Mouse (Mus musculus) right cerebral cortex, postnatal 14 days (tissue): ENCODE results near the gene Garnl3.
"Not testable (repeated sequence)": the region's sequence is repeated elsewhere in the genome, so short reads cannot be mapped to it uniquely, and the experiment has no call there.

ENCODE experiments used
- DNase-seq: peaks from one replicate; pipeline ENCODE4 v3.0.0; 2022

The Garnl3 gene

DNA sequence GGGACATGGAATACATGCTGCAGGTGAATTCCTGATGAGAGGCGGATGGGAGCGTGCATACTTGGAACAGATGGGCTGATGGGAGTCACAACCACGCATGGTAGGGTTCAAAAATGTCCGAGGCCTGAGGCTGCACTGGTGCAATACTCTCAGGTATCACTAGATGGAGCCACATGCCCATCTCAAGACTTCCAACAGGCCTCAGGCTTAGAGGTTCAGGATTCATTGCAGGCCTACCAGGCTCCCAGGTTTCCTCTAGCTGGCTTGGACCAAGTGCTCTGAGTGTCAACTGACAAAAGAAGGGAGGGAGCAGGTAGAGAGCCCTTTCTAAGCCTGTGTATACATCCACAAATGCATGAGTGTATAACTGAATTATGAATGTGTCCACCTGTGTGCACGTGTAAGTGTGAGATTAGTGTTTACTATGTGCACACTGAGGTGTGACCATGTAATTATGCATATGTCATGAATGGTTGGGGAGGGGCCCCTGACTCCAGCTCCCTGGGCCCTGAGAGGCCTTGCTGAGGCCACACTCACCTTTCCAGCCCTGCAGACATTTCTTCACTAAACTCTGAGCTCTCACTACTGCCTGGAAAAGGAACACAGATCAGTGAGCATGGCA, 23.4 kb upstream of the Garnl3 start:
- peak; percentile 73 for DNase-seq

- DNase-seq: no peak
These were observed 15.5 kb upstream of the Garnl3 start for GRCm38 (mm10) chr2:33146994-33147393.

- no peak for DNase-seq
These were observed 11.8 kb upstream of the Garnl3 start for GRCm38 (mm10) chr2:33143292-33143691.

DNA sequence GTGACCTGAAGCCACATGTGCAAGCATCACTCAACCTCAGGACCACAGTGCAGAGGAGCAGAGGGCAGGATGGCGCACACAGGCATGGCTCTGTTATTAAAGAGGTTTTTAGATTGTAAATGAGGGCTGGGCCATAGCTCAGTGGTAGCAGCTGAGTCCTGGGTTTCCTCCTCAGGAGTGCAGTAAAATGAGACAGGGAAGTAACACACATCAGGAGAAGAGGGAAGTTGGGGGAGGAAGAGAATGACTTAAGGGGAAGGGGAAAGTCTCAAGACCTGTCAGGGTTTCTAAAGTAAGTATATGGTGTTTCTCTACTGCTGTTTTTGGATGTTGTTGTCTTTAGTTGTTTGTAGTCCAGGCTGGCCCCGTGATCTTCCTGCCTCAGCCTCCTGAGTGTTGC, 7.0 kb upstream of the Garnl3 start:
- no peak for DNase-seq

DNA sequence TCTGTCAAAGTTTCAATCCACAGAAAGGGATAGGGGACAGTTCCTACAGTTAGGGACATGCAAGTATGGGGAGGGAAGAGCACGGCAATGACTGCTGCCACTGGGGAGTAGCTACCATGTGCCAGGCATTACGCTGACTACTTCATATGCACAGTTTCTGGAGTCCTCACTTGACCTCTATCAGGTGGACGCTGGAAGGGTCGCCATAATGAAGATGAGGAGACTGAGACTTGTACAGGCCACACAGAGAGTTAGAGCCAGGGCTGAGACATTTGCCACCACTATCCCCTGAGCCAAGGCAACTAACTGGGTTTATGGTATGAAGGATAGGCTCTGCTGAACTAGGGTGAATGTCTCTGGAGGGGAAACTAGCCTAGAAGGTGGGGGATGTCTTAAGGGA, 6.3 kb upstream of the Garnl3 start:
- DNase-seq: no peak

- no peak for DNase-seq
These were observed 5.8 kb upstream of the Garnl3 start for GRCm38 (mm10) chr2:33137244-33137643.

GRCm38 (mm10) chr2:33136366-33136765, 4.9 kb upstream of the Garnl3 start:
- no peak for DNase-seq

DNA sequence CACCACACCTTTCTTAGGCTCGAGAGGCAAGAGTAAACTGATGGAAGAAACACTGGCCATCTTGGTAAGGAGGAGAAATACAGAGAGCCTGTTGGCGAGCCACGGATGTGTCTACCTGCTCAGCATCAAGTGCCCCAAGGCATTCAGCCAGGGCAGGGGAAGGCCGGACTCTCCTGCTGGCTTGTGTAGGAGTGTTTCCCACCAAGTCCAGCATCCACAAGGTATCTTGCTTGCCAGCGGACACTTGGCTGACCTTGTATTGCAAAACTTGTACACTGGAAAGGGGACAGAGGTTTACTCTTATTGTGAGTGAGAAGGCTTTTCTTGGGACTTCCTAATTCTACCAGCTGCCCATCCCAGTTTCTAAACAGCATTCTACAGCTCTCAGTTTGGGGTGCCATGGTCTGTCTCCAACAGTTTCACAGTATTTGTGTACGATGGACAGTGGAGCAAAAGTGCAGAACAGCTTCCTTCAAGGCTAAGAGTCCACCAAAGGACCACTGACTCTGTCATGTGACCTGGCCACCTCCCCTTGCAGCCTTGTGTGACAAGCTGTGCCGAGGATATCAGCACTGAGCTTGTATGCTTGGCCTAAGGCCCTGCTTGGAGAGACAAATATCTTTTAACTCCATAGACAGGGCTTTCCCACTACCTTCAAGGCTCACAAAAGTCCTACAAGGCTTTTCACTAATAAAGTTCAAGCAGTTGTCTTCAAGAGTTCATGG, 3.5 kb upstream of the Garnl3 start:
- DNase-seq: no peak

- DNase-seq: no peak
These were observed 852 bp upstream of the Garnl3 start for GRCm38 (mm10) chr2:33132306-33132705.

DNA sequence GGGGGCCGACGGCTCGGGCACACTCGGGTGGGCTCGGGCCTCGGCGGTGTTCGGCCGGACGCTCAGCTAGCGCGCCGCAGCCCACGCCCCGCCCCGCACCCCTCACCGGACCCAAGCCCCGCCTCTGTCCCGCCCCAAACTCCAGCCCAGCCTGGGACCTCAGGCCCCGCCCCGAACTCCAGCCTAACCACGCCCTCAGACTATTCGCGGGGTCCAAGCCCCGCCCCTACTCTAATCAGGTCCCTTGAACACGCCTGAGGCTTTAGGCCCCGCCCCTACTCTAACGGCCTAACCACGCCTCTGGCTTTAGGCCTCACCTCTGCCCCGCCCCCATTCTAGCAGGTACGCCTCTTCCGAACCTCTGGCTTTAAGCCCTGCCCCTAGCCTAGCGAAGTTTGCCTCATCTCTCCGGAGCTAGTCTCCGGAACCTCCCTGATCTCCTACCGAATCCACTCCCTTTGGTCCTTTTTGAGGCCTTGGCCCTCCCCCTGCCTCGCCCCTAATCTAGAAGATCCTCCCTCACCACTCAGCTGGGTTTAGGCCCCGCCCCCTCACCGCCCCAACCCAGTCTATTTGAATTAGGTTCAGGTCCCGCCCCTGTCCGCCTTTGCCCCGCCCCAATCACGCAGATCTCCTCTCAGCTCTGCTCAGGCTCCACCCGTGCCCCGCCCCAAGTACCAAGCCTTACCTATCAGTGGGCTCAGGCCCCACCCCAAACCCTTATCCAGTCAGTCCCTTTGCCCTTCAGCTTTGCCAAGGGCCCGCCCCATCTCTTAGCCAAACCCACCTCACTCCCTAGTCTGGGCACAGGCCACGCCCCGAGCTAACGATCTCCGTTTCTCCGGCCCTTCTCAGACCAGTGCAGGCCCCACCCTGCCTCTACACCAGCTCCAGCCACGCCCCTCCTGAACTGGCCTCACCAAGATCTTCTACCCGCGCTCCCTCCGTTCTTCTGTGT, 649 bp downstream of the Garnl3 start:
- DNase-seq: peak; percentile 96

DNA sequence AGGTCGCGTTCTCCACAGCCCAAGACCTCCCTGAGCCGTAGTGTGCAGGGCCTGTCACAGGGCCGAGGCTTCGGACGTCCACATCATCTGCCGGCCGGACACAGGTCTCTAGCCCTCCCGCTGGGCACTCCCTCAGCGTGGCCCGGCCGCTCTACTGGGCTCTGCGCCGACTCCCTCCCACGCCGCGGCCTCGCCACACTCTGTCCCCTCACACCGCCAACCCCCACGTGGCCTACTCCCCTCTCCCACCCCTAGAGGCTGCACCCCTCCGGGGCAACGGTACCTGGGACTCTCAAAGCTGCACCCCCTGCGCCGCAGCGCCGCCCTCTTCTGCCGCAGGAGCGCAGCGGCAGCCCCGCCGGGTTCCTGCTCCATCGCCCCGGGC, 1.3 kb downstream of the Garnl3 start:
- no peak for DNase-seq

- no peak for DNase-seq
These were observed 1.8 kb downstream of the Garnl3 start for GRCm38 (mm10) chr2:33129696-33130095.

GRCm38 (mm10) chr2:33129005-33129404, 2.4 kb downstream of the Garnl3 start:
- no peak for DNase-seq

GRCm38 (mm10) chr2:33127271-33127670, 4.2 kb downstream of the Garnl3 start:
- no peak for DNase-seq

GRCm38 (mm10) chr2:33122856-33123255, 8.6 kb downstream of the Garnl3 start:
- DNase-seq: no peak

DNA sequence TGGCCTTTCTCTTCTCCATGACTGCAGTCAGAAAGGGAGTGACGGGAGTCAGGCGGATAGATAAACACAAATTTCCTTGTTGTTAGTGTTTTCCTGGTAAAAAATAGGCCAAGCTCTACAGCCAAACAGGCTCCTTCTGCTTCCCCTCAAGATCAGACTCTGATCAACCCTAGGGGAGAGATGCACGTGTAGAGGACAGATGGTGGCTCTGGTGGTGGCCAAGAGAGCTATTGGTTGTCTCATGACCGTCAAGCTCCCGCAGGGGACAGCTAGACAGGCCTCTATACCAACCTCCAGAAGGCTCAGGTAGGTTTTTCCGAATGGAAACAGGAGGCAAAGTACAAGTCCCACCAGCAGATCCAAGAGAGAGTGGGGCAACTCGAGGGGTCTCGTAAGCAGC, 30.9 kb downstream of the Garnl3 start:
- no peak for DNase-seq

DNA sequence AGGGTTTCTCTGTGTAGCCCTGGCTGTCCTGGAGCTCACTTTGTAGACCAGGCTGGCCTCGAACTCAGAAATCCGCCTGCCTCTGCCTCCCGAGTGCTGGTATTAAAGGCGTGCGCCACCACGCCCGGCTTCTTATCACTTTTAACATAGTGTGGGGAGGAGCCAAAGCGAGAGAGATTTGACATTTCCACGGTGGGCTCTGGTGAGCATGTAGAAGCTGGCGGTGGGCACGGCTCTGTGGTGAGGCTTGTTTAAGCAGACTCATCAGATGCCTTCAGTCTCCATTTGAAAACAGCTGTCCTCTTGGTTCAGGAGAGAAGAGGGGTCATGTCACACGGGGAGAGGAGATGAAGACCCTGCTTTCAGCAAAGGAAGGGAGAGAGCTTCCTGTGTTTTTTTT, 34.1 kb downstream of the Garnl3 start:
- not testable (repeated sequence) for DNase-seq

DNA sequence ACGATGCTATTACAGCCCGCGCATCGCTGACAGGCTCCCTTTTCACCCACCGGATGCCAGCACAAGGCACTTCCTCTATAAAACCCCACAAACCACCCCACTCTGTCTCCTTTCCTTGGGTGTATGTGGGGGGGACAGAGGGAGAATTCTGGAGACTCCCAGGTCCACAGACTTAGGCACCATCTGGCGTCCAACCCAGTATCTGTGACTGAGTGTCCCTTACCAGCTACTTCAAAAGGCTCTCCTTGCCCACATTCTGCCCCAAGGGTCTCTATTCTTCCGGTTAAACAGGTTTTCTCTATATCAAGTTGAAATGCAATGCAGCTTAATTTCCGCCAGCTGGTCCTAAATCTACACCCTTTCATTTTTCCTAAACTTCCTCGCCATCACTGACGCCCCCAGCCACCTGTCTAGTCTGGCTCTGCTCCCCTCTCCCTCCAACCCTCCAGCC, 36.2 kb downstream of the Garnl3 start:
- no peak for DNase-seq

- DNase-seq: no peak
These were observed 40.6 kb downstream of the Garnl3 start for GRCm38 (mm10) chr2:33090620-33091520.

DNA sequence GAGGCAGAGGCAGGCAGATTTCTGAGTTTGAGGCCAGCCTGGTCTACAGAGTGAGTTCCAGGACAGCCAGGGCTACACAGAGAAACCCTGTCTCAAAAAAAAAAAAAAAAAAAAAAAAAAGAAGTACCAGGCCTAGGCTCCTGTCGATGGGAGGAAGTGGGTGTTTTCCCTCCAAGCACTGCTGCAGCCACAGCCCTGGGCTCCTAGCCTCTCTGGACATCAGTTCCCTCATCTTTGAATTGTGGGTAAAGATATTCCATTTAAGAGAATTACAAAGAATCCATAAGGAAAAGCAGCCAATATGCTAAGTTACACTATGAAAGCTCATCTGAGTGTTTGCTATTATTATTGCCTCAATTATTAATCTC, 41.4 kb downstream of the Garnl3 start:
- DNase-seq: not testable (repeated sequence)

DNA sequence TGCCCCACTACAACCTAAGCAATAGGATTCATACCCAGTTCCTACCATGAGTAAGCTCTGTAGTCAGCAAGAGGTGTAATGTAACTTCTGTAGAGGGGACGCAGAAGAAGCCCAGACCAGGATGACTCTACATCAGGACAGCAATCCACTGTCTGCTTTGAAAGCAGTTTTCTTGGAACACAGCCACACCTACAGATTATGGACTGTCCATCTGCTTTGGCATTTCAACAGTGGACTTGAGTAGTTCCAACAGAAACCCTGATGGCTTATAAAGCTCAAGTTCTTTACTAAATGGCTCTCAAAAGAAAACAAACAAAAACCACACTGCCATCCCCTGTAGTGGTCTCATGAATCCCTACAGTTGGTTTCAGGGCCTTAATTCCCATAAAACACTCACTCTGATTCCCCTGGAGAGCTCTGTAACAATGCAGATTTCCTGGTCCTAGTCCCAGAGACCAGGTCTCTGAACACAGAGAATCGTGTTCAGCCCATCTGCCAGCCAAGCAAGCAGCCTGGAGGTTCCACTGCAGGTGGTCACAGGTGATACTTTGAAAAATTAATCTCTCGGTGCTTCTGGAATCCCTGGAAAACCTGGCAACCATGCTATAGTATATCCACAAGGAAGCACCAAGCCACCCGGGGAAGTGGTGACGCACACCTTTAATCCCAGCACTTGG, 42.0 kb downstream of the Garnl3 start:
- DNase-seq: no peak
